Mouse (Mus musculus): ENCODE results near the gene Exosc1.

DNA sequence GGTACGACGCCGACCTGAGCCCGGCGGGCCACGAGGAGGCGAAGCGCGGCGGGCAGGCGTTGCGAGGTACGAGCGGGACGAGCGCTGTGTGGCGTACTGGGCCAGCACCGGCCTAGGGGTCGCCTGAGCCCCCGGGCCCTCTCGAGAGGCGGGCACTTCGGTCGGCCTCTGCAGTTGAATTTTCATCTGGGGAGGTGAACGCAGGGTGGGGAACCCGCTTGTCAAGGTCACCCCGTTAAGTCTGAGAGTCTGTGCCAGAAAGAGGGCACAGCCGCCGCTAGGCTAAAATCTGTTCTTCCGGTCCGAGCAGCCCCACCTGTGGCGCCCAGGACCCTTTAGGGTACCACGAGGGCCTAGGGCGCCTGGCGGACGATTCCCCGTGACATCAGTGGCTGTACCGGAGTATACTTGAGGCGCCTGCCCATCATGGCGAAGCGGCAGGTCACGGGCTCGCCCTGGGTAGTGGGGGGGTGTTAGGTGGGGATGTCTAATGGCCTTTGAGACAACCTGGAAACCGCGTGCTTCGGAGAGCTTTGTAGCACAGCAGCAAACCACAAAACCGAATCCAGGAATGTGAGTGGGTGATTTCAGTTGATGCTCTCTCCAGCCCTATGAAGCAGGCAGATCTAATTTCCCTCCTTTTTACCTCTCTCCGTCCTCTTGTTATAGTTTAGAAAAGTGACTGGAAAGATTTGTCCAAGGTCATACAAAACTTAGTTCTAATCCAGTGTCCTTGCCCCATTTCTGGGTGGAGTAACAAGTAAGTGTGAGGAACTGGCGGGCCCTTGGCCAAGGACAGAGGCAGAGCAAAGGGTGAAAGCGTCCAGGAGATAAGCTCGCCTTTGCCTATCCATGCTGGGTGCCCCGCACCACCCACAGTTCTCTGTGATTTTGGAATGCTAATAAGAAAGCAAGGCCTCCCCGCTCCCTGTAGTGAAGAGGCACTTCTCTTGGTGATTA, 20.8 kb downstream of the Exosc1 start:
- TF ChIP-seq CTCF (IDR thresholded peaks at IDR 0.05; ENCODE audit: control insufficient read depth, insufficient read depth, insufficient read length) (no peak), MYOG (IDR thresholded peaks at IDR 0.05; ENCODE audit: control insufficient read depth, extremely low read depth, insufficient read length) (no peak)
